Mouse (Mus musculus) heart, postnatal 0 days (tissue): Measurements from ENCODE around the gene Frmd7. TPM values are rescaled to one million over a fixed set of nuclear protein-coding genes. Genes with fewer than 3 reads are reported as not detected.

Source experiments
- ATAC-seq: fragments of 200-750 bp; cut with Nextera tagmentation; 2 replicates; pipeline ENCODE4 v1.8.0; 2017; ENCODE audit warnings: low read depth, moderate number of reproducible peaks, moderate library complexity; ENCODE audit not compliant: insufficient read depth
- DNase-seq: peaks from one replicate; pipeline ENCODE4 v3.0.0-alpha.2; 2016; ENCODE audit warnings: low spot score
- H3K27ac ChIP-seq: fragments of 300-500 bp; sonication (generic); 2 replicates; pipeline ENCODE4 v1.5.1; 2014; ENCODE audit warnings: low read depth, mild to moderate bottlenecking
- H3K27me3 ChIP-seq: fragments of 300-500 bp; sonication (generic); 2 replicates; pipeline ENCODE4 v1.6.1; 2014; ENCODE audit warnings: low read length, mixed read lengths; ENCODE audit not compliant: control insufficient read depth, insufficient read depth
- H3K36me3 ChIP-seq: fragments of 300-500 bp; sonication (generic); replicated peaks from 2 replicates; pipeline ENCODE4 v1.6.1; 2014; ENCODE audit warnings: low read length, mixed read lengths; ENCODE audit not compliant: control insufficient read depth, insufficient read depth
- H3K4me1 ChIP-seq: fragments of 300-500 bp; sonication (generic); 2 replicates; pipeline ENCODE4 v1.6.1; 2014; ENCODE audit warnings: antibody characterized with exemption; ENCODE audit not compliant: control insufficient read depth, insufficient read depth
- H3K4me2 ChIP-seq: fragments of 300-500 bp; sonication (generic); 2 replicates; pipeline ENCODE4 v1.6.1; 2014; ENCODE audit warnings: low read depth, mild to moderate bottlenecking, low read length, moderate library complexity
- H3K4me3 ChIP-seq: fragments of 300-500 bp; sonication (generic); 2 replicates; pipeline ENCODE4 v1.5.1; 2014; ENCODE audit warnings: low read depth, low read length
- H3K9ac ChIP-seq: fragments of 300-500 bp; sonication (generic); replicated peaks from 2 replicates; pipeline ENCODE4 v1.6.1; 2014; ENCODE audit warnings: low read depth, low read length, mixed read lengths
- H3K9me3 ChIP-seq: fragments of 300-500 bp; sonication (generic); replicated peaks from 2 replicates; pipeline ENCODE4 v1.6.1; 2016; ENCODE audit warnings: low read length; ENCODE audit not compliant: control insufficient read depth
- CTCF ChIP-seq: IDR thresholded peaks from 2 replicates; pipeline ENCODE4 v1.5.1; 2016; ENCODE audit warnings: antibody characterized with exemption, control low read depth, low read depth
- EP300 ChIP-seq: IDR thresholded peaks from 2 replicates; pipeline ENCODE4 v1.6.1; 2016; ENCODE audit warnings: antibody characterized with exemption, low read depth
- WGBS: fragments of 180-500 bp; shearing (Covaris S2); extraction: QIAGEN DNeasy Blood & Tissue Kit; methylation state at CpG from one replicate; pipeline ENCODE4 v1.1.7; 2014; 5-methylcytosine and 5-hydroxymethylcytosine counted together
- polyA plus RNA-seq: library from polyadenylated mRNA; unstranded; fragments of >200 nt; fragmentation: Nextera tagmentation; extraction: Ambion mirVana; gene quantifications from 2 replicates; pipeline ENCODE4 v1.2.1, GENCODE M21; 2015
- total RNA-seq: library from RNA; depleted of rRNA; stranded (reverse); fragments of >200 nt; gene quantifications from 2 replicates; pipeline ENCODE4 v1.2.3, GENCODE M21; 2014; ENCODE audit warnings: low replicate concordance; rRNA removed

Gene Frmd7
- total and polyA plus RNA-seq, 2 experiments from 2014 or later: not detected

DNA sequence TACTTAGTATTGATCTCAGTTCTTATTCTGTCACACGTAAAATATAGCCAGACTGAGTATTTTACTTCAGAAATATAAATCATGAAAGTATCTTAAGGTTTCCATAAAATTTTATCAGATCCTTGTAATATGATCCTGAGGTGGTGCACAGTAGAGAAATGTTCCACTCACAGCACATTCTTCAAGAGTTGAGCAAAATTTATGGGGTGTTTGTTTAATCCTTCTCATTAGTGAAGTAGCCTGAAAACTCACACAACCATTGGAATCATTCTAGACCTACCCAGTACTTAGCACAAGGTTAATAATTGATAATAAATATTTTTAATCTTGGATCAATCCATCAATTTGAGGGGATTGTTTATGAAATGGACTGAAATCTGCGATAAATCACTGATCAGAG lies 78.7 kb downstream of the Frmd7 start:
- no peak overlapping the region for H3K9ac ChIP-seq
- no peaks in the 10 kb centered on the region for H3K27me3 ChIP-seq
- H3K4me3 ChIP-seq: no peak overlapping the region
- TF ChIP-seq CTCF: no peak
- no peak for TF ChIP-seq EP300
- H3K4me2 ChIP-seq: no peak overlapping the region
- no peaks in the 10 kb centered on the region for H3K4me1 ChIP-seq
- no peaks in the 10 kb centered on the region for H3K36me3 ChIP-seq
- DNase-seq: no peak
- no peak for ATAC-seq
- no peak overlapping the region for H3K27ac ChIP-seq
- WGBS: 63% methylated on average over 2 of the region's 2 CpGs
- no peaks in the 10 kb centered on the region for H3K9me3 ChIP-seq

DNA sequence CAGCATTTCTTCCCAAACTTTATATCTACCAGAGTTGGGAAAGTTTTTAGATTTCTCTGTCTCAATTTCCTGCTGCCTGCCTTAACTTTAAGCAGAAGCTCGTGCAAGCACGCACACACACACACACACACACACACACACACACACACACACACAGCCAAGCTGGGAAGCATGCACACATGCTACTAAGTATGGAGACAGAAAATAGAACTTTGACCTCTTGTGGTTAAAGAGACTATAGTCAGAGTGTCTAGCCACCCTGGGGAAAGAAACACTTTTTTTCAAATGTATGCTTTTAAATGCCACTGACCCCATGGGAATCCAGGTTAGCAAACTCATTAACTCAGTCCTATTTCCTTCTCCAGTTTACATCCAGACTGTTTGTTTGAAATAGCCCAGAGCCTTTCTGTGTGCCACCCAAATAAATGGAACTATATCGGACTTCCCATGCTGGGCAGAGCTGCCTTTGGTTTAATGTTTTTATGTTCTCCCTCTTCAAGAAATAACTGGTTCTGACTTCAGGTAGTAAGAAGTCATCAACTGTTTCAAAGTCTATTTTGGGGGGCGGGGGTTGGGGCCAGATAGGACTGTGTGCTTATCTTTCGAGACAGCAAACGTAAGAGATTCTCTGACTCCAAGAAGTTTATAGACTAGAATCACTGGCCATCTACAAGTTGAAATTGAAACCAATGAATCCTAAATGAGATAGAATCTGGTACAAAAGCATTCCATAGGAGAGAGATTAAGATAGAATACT lies 91.9 kb downstream of the Frmd7 start:
- Histone ChIP-seq H3K9ac (no peak overlapping the region), H3K9me3 (no peaks in the 10 kb centered on the region), H3K36me3 (no peaks in the 10 kb centered on the region), H3K27me3 (no peaks in the 10 kb centered on the region), H3K4me1 (no peaks in the 10 kb centered on the region), H3K4me3 (no peak overlapping the region), H3K4me2 (no peak overlapping the region), H3K27ac (no peak overlapping the region)
- ATAC-seq: no peak
- 70% methylated on average over 6 of the region's 6 CpGs for WGBS
- DNase-seq: no peak
- TF ChIP-seq EP300 (no peak), CTCF (no peak)

Other genes with a start within 250 kb of the Frmd7 start
- gene Stk26, start 101.7 kb downstream of the Frmd7 start, total RNA-seq: 3.4 and 5.2 TPM in 2 replicates
- 1.1 and 1.8 TPM in 2 replicates for gene Stk26, start 101.7 kb downstream of the Frmd7 start, polyA plus RNA-seq
- gene Rap2c, start 75.3 kb upstream of the Frmd7 start, total RNA-seq: 13.5 and 24.7 TPM in 2 replicates
- 9.3 and 10.0 TPM in 2 replicates for gene Rap2c, start 75.3 kb upstream of the Frmd7 start, polyA plus RNA-seq